Mouse (Mus musculus) R1 (cell line): ENCODE measurements at regions not wholly inside any gene's neighbourhood (a gene's known extent, or its start where the extent isn't known, plus 50 kb on each side); places are given as distances from the start of the nearest gene placed in this dataset.
A peak's percentile ranks its signal among the peaks of the same experiment; 100 is the strongest.

Source experiments
- DNase-seq: peaks from one replicate; pipeline ENCODE4 v3.0.0-alpha.2; 2018; ENCODE audit warnings: low read depth, low spot score

DNA sequence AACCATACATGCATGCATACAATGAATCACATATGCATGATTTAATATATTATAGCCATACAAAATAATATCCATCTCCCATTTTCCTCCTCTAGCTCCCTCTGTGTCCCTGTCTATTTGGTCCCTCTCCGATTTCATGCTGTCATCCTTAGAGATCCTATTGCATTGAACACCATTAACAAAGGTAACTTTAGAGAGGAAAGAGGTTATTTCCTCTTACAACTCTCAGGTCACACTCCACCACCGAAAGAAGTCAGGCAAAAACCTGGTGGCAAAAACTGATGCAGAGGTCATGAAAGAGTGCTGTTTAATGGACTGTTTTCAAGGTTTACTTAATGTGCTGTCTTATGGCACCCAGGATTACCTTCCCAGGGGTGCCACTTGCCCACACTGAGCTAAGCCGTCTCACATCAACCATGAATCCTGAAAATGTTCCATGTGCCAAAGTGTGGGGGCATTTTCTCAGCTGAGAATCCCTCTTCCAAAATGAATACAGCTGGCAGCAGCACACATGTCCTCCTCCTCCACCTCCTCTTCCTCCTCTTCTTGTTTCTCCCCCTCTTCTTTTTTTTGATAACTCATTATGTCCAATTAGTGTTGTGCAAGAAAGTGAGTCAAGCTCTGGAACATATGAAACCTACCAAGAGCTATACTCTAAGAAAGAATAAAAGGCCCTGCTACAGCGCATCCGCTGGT is 212.4 kb downstream of the Efhb start:
- no peak for DNase-seq

DNA sequence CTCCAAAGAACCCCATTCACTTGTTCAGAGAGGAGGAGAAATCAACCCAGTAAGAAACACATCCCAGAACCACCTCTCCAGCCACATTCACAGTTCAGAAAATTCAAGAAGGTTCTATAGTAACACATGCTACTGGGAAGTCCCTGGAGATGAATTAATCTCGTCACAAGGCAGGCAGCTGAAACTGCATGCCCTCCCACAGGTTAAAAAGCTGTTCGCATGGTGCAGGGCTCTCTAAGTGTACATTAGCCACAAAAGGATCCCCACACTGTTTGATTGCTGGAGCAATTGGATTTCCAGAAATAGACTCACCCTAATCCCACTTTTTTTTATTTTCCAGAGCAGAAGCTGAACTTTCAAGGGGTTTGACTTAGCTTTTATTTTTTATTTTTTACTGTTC is 214.6 kb downstream of the Efhb start:
- no peak for DNase-seq

GRCm38 (mm10) chr17:53247593-53248236 is 215.4 kb downstream of the Efhb start:
- DNase-seq: no peak

DNA sequence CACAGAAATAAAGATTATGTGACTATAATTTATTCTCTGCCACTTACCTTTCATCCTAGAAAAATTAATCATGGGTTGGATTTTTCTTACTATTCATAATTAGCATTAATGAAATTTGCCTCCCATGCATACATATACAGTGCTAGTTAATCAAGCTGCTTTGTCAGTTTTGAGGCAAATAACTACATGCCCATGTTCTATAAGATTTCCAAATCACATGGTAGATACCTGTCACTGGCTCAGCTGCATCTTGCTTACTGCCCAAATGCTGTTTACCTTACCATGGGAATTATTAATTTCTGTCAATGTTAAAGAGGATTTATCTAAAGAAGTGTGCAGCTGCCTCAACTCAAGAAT is 252.7 kb downstream of the Efhb start:
- no peak for DNase-seq

- DNase-seq: peak; percentile 6
These were observed 253.3 kb downstream of the Efhb start for GRCm38 (mm10) chr17:53209720-53210415.
